Mouse (Mus musculus): ENCODE results near the gene Crybb1.

Gene Crybb1

DNA sequence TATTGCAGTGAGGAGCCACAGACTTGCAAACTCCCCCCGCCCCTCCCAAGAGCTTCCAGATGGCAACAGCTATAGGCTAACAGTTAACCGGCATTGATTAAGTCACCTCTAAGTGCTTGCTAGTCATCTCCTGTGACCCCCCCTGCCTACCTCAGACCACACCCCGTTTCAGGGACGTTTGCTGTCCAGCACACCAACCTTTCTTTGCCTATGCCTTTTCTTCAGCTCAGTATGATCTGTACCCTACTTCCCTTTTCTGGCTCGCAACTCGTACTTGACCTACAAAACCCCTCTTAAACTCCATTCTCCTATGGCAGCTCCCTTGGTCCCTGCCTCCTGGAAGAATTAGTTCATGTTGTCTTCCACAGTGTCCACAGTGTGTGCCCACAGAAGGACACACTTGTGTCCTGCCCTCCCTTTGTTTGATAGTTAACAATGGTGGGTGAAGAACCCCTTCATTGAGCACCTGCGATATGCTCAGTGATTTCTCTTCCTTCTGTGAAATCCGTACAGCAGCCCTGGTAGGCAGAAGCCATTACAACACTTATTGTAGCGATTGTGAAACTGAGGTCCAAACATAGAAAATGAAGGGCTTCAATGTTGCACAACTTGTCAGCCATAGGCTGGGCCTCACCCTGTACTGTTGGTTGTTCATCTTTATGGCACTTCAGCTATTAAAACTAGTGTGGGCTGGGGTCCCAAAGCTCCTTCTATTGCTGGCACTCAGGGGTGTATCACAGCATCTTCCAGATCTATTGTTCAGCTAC, 10.6 kb downstream of the Crybb1 start:
- DNase-seq (ENCODE audit: low read depth, low spot score) = peak; percentile 33

DNA sequence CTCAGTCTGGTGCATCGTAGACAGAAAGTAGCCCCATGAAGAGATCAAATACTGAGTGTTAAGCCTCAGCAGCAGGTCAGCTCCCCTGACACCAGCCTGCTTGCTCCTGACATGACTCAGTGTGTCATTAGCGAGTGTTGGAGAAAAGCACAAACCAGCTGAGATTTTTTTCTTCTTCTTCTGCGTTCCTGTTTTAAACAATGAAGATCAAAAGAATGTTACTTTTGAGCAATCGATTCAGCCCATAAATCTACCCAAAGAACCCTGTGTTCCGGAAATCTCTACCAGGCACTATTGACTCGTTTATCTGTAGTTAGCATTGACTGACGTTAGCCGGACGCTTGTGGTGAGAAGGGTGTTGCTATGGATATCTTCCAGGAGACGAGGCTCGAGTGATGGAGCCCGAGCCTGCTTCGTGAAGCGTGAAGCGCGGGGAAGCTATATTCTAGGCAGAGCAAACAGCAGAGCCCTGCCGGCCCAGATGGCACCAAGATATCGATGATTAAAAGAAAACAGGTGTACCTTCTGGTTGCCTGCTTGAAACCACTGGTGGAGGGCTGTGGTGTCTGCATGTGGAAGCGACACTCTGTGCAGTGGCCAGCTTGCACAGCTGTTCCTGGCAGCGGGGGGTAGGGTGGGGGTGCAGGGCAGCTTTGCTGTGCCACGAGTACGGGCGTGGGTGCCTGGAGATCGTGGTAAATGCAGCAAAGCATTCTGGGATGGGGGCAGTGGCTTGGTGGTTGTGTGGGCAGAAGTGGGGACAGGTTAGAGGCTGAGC, 15.3 kb downstream of the Crybb1 start:
- DNase-seq (ENCODE audit: low read depth, low spot score) = no peak

DNA sequence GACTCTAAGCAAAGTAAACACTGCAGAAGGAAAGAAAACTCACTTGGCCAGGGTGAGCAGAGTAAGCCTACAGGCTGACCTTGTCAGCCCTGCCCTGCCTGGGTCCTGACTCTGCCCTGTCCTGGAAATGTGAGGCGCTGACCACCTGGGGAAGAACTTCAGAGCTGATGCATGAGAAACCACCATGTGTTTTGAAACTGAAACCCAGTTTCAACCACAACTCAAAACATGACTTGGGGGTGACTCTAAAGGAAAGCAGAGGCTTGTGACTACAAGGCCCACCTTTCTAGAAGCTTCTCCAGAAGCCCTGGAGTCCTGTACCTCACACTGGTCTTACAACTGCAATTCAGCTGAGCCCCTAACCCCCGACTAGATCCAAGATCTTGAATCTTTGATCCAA, 17.3 kb downstream of the Crybb1 start:
- DNase-seq (ENCODE audit: low read depth, low spot score) = no peak

DNA sequence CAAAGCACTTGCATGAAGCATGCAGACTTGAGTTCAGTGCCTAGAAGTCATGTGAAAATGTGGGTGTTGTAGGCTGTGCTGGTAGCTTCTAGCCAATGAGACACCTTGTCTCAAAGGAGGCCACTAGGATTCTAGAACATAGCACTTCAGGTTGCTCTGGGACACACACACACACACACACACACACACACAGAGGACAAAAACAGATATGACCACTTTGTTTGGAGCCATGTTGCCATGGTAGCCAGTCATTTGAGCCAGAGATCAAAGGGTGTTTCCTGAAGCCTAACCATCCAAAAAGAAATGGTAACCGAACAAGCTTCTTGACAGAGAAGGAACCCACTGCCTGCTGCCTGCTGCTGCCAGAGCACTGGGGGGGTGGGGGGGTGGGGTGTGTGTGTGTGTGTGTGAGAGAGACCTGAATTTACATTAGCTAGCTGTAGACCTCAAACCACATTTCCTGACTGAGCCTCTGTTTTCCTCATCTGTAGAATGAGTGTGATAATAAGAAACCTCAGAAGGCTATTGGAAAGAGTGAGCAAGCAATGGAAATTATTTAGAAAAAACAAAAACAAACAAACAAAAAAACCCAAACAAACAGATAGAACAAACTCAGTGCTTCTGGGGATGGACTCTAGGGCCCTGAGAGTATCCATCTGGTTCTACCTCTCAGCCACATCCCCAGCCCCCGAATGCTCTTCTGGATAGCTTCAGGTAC, 18.3 kb downstream of the Crybb1 start:
- no peak for DNase-seq (ENCODE audit: low read depth, low spot score)

DNA sequence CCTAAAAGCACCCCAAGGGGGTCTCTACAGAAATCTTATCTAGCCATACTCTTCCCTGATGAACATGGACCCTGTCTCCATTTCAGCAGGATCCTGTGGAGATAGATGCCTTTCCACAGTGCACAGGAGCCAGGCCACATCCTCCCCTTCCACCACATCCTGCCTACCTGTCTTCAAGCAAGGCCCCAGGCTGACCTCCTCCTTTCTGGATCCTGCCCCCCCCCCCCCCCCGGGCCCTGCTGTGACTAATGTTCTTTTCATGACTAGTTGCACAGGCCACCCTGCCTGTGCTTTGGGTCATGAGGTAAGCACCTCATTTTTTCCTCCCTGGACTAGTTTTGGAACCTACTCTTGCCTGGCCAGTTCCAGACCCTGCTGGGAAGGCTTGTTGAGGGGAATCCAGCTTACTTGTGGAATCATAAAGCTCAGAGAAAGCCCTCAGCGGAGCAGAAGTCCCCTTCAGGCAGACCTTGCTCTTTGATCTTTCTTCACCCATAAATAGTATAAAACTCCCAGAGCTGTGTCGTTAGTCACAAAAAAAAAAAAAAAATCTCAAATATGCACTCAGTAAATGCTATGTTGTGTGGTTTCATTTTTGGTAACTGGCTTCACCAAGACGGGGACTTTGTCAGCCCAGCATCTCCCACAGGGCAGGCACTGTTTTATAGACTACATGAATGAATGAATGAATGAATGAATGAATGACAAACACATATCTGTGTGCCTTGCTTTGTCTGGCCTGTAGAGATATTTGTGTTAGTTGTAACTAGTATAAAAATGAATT, 19.6 kb downstream of the Crybb1 start:
- no peak for DNase-seq (ENCODE audit: low read depth, low spot score)

DNA sequence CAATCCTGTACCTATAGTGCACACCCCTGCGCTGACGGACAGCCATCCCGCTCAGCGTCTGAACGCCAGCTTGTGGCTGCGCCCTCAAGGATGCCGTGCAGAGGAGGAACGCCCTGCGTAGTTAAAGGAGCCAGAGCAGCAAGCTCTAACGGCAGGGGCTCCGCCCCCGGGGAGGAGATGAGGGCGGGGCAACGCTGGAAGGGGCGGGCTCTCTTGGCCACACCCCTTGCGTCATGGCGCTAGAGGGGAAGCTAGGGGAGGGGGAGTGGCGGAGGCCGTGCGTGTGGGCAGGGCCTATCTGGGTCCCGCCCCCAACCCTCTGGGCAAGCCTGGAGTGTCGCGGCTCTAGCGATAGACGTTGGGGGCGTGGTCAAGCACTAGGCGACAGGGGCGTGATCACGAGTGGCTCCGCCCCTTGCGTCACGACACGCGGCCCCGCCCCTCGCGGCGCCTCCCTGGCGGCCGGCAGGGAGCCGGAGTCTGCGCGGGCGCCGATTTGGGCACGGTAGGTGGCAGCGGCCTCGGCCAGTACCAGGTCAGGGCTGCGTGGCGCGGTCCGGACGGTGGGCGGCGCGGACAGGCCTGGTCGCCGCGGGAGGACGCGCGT, 20.8 kb downstream of the Crybb1 start, which contains the start of gene Tpst2:
Gene Tpst2, plus strand, starts transcription at position 425 of the 607 bp plus-strand sequence.
- DNase-seq (ENCODE audit: low read depth, low spot score) = peak; percentile 99

DNA sequence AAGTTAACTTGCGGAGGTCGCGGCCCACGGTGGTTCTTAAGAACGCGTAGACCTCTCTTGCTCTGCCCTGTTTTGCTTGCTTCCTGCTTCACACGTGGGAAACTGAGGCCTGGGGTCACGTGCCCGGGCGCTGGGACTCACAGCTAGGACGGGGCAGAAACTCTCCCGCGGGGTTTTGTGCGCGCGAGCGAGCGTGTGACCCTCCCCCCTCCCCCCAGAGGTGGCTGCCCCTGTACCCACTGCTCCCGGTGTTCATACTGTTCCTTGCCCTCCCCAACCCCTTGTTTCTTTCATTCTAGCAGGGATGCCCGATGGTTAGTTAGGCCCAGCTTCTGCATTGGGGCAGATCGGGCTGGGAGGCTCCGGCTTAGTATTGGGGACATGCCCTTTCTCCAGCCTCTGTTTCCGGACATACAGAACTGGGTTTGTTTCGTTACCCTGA, 21.3 kb downstream of the Crybb1 start:
- peak; percentile 74 for DNase-seq (ENCODE audit: low read depth, low spot score)

DNA sequence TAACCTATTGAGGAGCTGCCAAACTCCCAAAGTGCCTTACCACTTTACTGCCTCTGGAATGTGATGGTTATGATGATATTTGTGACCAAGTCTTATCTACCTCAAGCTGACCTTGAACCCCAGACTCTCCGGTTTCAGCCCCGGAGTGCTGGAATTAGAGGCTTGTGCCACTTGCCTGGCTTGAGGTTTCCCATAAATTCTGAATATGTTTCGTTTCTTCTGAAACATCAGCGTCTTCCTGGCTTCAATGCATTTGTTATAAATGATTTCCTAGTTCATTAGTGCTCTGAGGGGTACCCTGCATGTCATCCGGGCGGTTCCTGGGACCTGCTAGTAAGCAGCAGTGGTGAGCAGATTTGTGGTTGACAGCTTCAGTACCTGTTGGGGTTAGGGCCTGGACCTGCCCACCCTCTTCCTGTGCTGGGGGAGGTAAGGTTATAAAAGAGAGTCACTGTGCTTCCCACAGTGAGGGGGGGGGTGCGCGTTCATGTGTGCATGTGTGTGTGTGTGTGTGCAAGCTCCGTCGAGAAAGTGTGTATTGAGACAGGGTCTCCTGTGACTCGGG, 22.4 kb downstream of the Crybb1 start:
- DNase-seq (ENCODE audit: low read depth, low spot score) = no peak

DNA sequence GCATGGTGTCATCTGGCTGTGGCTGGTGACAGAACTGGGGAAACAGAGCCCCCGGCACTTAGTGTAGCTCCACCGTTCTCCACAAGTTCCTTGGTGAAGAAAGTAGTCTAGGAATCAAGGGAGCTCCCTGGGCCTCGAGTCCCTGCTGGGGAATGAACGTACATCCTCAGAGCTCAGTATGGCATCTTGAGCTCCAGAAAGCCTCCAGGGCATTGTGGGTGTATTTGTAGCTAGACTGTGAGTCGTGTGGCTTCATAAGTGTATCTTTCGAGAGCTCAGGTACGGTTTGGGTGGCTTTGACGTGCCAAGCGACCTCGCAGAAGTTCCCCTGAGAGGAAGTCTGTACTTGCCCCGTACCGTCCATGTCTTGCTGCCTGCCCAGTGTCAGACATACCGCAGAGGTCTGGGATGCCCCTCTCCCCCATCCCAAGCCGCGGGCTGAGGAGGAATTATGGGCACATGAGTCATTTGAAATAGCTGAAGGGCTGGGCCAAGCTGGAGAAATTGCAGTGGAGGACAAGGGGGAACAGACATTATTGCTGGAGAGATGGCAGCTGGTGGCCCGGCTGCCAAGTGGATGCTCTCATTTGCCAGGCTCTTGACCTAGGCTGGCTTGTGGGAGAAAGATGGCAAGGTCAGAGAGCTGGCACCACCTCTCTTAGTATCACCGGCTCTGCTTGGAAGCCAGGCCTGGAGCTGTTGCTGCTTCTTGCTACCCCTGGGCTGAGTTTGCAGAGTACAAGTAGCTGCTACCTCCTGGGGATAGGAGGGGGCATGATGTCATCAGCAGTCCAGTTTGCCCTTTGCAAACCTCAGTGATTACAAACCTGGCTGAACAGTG, 23.8 kb downstream of the Crybb1 start:
- DNase-seq (ENCODE audit: low read depth, low spot score) = no peak

DNA sequence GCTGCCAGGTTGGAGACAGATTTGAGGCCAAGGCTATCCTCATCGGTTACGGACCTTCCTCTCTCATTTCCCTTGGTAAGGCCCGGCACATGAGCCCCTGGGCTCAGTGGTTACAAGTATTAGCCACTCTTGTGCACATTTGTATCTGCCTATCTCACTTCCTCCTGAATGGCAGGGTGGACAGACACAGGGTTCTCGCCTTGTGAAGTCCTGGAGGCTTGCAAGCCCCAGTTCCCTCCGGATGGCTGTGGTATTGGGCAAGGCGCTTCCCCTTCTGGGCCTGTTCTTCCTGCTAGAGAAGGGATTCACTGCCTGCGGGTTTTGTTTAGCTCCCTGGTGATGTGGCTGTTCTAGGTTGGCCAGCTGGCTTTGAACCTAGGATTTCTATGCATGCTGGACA, 24.5 kb downstream of the Crybb1 start:
- DNase-seq (ENCODE audit: low read depth, low spot score) = no peak

DNA sequence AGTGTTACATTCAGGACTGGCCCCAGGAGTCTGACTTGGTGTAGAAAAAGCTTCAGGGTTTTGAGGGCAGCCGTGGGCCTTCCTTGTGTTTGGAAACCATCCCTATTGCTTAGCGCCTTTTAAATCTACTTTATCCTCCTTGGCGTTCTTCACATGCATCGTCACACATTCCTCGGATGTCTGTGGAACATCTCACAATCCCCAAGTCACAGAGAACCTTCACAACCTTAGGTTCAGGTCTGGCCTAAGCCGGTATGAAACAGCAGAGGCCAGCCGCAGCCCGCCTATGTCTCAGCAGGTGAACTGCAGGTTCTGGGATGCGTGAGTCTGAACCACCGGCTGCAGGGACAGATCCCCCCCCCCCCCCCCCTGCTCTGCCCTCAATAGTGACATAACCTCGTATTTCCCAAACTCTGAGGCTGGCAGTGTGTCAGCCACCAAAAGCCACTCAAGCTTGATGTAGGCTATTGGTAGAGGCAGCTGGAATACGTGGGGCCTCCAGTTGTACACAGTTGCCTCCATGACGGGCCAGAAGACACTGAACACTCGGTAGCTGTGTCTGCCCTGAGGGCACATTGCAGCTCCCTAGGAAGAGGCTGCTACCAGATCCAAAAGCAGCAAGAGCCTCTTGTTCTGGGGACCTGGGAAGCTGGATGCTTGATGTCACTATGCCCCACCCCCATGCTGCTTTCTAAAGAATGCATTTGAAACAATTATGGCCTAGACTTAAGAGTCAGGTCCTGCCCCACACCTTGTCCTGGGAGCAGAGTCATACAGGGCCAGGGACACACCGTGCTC, 25.4 kb downstream of the Crybb1 start:
- peak; percentile 90 for DNase-seq (ENCODE audit: low read depth, low spot score)

DNA sequence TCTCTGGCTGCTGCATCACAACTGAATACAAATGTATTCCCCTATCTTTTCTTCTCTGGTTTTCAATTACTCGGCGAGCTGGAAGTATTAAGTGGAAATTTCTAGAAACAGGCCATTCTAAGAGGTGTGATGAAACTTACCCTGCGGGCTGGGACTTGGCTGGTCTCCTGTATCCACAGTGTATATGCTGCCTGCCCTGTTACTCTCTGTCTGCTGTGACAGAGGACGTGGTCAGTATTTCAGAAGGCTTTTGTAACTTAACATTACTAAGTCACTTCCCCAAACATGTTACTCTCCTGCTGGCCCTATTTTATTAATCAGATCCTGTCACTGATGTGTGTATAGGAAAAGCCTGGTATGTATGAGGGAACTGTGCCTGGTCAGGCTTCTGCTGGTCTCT, 26.1 kb downstream of the Crybb1 start:
- DNase-seq (ENCODE audit: low read depth, low spot score) = no peak

DNA sequence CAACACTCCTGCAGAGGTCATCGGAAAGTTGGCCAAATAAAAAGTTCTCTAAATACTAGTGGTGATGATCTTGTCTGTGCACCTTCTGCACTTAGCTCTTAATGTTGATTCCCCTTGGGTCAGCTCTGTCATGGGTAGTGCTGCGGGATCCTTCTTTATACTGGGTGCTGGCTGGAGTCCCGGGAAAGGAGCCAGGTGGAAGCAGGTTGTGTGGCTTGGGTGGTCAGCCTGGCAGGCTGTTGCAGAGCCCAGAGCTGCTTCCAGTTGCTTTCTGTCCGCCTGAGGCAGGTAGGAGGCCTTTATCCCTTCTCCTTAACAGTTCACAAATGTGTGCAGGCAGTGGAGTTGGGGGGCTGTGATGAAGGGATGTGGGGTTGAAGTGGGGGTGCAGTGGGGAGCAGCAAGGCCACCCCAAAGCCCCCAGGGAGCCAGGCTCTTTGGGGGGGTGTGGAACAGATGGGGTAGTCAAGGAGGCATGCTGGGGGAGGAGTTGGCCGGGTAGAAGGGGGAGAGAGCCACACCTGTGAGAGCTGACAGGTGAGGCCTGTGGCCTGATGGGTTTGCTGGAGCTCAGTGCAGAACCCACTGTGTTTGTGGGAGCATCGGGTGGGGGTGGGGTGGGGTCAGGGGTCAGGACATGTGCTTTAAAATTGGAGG, 26.6 kb downstream of the Crybb1 start:
- DNase-seq (ENCODE audit: low read depth, low spot score) = no peak

DNA sequence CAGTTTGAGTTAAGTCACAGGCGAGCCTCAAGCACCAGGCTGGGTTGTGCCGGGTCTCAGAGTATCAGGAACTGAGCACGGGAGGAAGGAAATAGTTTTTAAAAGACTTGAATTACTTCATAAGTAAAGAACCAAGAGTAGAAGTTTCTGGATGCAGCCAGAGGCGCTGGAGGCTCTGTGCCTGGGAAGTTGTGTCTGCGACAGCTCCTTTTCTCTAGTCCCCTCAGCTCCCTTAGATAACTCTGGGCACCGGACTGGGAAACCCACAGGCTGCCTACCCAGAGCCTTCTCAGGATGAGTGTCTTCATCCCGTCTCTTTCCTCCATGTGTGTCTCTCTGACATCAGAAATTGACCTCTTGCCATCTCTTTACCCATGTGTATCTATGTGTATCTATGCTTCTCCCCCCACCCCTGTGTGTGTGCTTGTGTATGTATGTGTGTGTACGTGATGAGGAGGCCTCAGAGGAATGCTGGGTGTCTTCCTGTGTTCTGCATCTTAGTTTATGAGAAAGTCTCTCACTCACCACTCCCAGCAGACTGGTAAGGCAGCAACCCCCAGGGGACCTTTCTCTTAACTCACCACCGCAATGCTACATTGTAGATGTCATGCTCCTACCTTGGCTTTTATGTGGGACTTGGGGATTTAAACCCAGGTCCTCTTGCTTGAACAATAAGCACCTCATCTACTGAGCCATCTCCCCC, 27.3 kb downstream of the Crybb1 start:
- DNase-seq (ENCODE audit: low read depth, low spot score) = no peak

DNA sequence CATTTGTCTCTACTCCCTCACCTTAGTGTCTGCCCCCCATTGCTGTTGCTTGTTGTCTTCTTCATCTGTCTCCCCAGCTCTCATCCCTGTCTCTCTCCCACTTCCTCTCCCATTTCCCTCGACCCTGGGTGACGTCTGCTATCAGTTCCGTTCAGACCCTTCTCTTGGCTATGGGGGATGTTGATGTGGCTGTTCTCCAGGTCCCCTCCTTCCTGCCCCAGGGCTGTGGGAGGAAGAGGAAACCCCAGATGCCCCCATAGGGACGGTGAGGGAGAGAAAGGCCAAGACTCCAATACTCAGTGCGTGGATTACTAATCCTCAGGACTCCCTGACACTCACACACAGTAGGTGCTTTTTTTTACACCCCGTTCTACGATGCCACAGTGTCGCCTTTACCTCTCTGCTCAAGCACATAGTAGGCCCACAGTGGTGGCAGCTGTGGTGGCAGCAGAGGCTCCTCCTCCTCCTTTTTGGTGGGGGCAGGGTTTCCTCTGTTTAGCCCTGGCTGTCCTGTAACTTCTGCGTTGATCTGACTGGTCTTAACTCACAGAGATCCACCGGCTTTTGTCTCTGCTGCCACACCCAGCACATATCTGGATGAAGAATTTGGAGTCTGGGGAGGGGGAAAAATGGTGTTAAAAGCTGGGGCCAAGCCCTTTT, 28.1 kb downstream of the Crybb1 start:
- peak; percentile 81 for DNase-seq (ENCODE audit: low read depth, low spot score)

DNA sequence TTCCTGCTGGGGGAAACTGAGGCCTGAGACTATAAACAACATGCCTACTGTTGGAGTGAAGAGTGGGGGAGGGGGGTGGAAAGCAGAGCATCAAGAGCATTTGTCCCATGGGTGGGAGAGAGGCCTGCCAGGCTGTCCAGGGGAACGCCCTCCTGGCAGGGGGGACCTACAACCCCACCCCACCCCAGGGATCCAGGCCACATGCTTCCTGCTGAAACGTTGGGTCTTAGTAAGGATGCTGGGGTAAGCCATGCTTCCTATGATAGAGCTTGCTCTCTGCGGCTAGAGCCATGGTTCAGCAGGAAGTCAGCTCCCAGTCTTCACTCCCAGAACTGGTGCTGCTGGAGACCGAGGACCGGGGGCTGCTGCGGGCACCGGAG, 28.6 kb downstream of the Crybb1 start:
- no peak for DNase-seq (ENCODE audit: low read depth, low spot score)

DNA sequence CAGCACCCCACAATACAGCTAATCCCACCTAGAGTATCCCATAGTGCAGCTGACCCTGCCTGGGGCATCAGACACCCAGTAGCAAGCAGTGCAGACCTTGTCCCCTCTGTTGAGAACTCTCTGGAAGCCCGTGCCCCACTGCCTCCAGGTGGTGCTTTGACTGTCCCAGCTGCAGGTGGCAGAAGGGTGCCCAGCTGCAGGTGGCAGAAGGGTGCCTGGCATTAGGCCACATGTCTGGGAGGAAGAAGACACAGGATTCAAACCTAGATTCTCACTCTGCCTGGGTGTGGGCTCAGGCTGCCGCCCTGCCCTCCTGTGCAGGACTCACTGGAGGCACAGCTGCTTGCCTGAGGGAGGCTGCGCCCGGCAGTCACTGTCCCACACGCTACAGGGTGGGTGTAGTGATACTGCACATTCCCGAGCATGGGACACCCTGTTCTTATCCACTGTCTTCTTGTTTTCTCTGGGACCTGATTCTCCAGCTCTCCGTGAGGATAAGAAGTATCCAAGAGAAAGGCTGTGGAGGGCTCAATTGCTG, 30.0 kb downstream of the Crybb1 start:
- no peak for DNase-seq (ENCODE audit: low read depth, low spot score)
